Mouse (Mus musculus) cerebellum, adult (tissue): ENCODE measurements at regions not wholly inside any gene's neighbourhood (a gene's known extent, or its start where the extent isn't known, plus 50 kb on each side); places are given as distances from the start of the nearest gene placed in this dataset.
A peak's percentile ranks its signal among the peaks of the same experiment; 100 is the strongest.

Experiments used
- ATAC-seq: cut with Nextera tagmentation; 2 replicates; pipeline ENCODE4 v1.9.2; 2017; ENCODE audit warnings: mild to moderate bottlenecking, moderate library complexity, mixed read lengths; ENCODE audit not compliant: insufficient number of reproducible peaks, low FRiP score, low TSS enrichment

DNA sequence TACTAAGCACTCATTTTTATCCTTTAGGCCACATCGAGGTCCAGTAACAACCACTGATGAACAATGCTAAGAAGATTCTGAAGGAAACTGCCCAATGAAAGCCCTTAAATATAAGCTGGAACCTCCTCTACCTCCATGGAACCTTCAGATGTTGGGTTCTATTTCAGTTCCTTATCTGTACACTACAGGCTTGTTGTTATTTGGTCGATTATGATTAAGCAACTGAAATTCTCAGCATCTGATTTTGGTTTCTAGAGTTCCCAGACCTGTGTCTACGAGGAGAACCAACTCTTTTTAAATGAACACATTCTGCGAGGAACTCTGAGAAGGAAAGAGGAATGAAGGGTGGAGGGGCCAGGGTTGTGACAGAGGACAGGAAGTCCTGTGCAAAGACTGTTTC, 253.5 kb downstream of the Ndfip2 start:
- ATAC-seq: no peak

- ATAC-seq: no peak
Observed at GRCm38 (mm10) chr14:105511135-105511534, 252.8 kb downstream of the Ndfip2 start.

- ATAC-seq: no peak
Observed at GRCm38 (mm10) chr14:105505261-105505660, 246.9 kb downstream of the Ndfip2 start.

DNA sequence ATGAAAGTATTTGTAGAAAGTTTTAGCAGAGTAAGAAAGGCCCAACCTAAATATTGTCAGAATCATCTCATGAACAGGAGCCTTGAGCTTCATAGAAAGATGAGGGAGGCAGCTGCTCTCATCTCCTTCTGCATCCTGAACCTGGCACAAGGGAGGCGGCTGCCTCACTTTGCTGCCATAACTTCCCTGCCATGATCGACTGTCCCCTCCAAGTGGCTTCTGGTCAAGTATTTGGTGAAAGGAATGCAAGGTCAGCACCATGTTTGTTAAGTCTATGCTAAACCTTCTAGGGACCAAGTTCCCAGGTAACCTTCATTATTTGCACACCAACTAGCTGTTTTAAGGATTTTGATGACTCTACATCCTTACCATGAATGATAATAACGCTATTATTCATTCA, 246.0 kb downstream of the Ndfip2 start:
- ATAC-seq: no peak

DNA sequence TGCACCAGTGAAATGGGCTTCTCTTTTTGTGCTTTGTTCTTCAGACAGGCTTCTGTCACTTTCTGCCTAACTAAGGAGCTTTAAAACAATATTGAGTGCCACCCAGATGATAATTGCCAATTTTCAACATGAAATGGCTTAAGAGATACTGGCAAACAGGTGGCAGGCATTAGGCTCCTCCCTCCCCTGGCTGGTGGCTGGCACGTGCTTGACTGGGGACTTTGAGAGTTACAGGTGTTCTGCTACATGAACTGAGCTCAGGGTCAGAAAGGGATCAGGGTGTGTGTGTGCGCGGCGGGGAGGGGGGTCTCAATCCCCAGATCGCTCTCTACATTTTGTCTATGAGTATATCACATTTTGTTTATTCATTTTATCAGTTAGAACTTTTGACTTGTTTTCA, 245.4 kb downstream of the Ndfip2 start:
- no peak for ATAC-seq

DNA sequence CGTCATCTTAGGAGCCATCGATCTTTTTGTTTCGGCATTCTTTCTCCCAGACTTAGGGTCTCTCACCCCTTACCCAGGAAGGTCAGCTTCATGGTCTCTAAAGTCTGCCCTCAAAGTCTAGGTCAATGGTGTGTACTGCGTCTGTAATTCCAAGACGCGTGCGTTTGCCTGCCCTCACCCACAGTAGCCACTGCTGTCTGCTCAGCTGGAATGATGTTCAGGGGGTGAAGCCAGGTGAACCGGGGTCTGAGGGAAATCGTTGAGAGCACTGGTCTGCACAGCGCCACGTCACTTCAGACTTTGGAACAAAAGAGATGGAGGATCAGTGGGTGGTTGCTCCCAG, 244.2 kb downstream of the Ndfip2 start:
- no peak for ATAC-seq

GRCm38 (mm10) chr14:105501792-105502632, 243.6 kb downstream of the Ndfip2 start:
- peak; percentile 39 for ATAC-seq

DNA sequence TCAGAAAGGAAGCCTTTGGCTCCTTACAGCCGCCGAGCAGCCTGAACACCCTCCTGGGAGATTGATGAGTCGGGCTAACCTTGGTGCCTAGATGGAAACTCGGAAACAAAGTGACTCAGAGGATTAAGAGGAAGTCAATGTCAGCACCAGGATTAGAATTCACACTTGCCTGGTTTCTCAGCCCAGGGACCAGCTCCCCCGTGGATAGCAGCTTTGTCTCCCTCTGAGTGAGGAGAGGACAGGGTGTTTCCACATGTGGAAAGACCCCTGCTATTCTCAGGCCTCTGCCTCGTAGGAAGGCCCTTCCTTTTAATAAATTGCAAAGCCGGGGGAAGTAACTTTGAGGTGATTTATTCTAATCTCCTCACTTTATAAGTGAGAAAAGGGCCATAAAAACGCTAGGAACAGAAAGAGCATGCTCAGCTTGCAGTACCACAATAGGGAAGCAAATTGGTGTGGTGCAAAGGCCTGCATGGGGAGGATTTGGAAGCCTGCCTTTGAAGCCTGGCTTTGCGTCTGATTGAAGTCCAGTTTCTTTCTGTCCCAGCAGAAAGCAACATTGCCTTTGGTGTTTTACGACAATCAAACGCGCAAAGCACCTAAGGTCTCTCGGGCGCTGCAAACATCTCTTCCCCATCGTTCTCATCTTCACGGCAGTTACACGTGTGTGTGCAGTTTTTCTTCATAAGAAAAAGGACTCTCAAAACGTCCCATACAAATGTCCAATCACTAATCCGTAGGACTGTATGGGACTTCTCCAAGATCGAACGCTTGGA, 242.8 kb downstream of the Ndfip2 start:
- ATAC-seq: no peak

DNA sequence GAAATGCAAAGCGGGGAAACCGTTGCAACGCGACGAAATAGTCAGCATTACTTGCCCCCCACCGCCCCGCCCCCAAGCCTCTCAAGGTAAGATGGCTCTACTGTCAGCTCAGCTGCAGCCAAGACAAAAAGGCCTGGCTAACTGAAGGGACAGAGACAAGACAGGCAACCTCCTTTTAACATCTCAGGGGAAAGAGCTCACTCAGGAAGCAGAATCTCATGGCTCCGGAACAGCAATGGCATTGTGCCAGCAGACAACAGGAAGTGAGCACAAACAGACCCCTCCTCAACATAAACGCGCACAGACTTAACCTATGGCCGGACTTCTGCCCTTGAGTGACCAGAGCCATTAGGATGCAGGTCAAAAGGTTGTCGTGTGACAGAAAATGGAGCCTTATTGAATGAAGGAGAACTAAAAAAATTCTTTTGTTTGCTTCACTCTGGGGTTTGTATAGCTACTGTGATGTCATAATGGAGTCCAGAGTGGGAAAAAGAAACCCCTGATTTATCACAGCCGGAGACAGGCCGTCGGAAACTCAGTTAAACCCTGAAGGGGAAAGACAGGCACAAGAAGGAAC, 241.0 kb downstream of the Ndfip2 start:
- no peak for ATAC-seq

- ATAC-seq: no peak
Observed at GRCm38 (mm10) chr14:105498155-105498906, 240.0 kb downstream of the Ndfip2 start.

DNA sequence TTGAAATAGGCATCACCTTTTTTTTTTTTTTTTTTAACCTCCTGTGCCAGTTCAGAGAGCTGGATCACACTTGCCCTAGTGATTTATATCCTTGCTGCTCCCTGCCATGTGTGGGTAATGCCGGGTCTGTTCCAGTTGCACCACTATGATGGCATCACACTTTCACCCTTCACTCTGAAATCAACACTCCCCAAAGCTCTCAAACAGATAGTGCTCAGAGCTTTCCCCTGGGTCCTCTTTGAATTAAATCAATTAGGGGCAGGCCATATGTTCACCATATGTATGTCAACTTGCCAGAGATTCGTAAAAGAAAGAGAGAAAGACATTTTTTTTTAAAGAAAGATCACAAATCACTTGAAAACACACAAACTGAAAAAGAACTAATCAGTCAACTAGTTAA, 236.8 kb downstream of the Ndfip2 start:
- ATAC-seq: no peak

DNA sequence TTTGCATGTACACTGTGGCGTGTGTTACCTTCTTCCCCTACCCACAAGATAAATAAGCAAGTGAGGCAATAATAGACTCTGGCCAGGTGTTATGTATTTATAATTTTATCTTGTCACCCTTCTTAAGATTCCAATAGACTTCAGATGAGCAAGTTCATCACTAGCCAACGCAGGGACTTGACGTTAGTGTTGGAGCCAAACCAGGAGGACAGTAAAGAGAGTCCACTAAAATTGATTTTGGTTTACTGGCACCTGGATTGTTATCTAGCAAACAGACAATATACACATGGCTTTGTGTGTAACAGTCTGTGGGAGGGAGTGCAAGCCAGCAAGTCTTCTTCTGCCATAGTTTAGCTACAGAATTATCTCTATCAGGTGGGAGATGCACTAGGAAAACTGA, 236.0 kb downstream of the Ndfip2 start:
- no peak for ATAC-seq

- ATAC-seq: no peak
Observed at GRCm38 (mm10) chr14:105490158-105490557, 231.8 kb downstream of the Ndfip2 start.

DNA sequence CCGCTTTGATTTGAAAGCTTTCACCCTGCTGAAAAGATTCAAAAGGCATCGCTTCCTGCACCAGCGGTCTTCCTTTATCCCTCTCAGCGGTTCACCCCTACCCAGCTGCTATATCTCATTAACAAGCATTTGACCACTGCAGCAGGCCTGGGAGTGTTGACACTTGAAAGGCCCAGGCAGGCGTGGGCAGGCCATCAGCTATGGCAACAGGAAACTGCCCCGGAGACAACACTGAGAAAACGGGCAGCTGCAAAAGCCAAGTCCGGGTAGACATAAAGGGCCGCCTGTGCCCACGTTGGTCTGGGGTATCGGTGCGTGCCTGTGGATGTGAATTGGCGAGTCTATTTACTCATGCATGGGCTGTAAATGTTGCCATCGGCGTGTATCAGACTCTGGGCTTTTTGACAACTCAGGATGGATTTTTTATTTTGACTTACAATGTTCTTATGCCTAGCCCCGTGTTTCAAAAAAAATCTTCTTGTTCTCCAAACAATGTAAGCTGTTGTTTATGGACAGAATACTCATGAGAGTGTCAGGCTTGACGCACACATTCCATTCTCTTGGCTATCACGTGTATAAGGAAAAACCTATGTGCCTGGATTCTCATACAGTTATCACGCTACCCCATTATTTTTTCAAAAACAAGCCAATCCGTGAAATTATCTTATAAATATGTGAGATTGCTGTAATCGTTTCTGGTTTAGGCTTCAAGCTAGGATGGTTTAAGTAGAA, 225.1 kb downstream of the Ndfip2 start:
- peak; percentile 29; the same call in 1 of the 2 replicates for ATAC-seq

DNA sequence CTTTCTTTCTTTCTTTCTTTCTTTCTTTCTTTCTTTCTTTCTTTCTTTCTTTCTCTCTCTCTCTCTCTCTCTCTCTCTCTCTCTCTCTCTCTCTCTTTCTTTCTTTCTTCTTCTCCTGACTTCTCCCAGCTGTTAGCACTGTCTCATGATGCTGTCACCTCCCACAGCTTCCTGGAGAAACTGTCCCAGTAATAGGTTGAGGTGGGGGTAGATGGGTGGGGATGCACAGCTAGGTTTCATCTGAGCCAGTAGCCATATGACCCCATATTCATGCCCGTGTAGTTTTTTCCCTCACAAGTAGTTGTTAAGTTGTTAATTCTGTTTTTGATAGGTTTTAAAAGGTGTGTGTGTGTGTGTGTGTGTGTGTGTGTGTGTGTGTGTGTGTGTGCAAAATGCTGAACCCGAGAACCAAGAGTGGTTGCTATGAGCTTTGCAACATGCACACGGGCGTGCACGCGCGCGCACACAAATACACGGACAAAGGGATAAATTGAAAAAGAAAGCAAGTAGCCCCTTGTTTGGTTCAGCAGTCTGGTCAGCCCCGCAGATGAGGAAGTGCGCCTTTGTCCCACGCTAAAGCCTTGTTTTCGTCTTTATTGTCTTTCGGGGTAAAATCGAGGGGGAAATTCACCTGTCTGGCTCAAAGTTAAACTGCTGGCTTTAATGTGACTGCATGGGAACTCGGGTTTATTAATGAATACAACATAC, 224.4 kb downstream of the Ndfip2 start:
- ATAC-seq: no peak

DNA sequence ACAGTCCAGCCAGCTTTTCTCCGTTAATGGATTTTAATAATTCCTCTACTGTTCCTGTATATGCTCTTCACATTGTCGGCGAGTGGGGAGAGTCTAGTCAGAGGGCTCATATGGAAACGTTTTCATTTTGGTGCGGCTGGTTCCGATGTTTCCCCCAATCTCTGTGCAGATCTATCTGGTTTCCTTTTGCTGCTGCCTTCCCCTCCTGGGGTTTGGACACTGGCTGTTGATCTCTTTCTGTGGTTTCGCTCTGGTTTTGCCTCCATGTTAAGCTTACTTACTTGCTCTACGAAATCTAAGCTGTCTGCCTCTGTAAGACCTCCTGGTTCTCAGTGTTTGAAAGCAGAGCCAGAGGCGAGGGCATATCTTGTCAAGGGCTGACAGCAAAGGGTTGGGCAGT, 221.7 kb downstream of the Ndfip2 start:
- ATAC-seq: no peak

GRCm38 (mm10) chr14:105474991-105475553, 216.7 kb downstream of the Ndfip2 start:
- ATAC-seq: 0 out of 2 replicates have a peak, but pooled peaks have one; percentile 40

DNA sequence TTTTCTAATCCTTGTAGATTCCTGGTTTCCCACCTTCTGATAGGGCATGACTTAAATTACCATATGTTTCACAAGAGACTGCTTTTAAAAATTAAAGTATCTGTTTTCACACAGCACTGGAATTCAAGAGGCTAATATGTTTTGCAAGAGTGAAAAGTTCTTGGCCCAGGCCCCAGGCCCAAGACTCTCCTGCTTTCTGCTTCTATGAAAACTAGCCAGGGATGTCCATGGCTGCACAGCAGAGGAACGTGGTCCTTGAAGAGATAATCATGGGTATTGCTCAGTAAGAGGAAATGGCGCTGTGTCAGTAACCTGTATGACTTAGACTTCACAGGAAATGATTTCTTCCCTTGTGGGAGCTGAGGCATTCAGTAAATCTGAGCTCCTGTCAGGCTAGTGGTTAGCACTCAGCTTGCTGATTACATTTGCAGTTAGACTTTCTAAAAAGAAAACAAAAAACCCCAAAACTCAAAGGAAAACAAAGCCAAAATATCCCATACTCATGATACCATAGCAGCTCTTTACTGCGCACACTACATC, 190.6 kb downstream of the Ndfip2 start:
- ATAC-seq: no peak

DNA sequence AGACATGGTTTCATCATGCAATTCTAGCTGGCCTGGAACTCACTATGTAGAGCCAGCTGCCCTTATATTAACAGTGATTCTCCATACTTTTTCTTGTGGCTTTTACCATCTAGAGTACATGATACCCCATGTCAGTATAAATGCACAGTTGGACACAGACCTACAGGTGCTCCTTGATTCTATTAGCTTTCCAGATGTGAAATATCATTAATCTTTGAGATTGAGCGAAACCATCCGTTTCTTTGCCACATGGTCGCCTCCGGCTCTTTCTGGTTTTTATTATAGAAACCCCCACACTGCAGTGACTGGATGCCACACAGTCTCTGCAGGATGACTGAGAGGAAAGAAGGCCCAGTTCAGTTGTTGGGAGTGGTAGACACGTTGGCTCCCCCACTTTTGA, 188.7 kb downstream of the Ndfip2 start:
- no peak for ATAC-seq
